Mouse (Mus musculus): ENCODE data around the gene Ppp2r5e. TPM values are rescaled to one million over a fixed set of nuclear protein-coding genes. Genes with fewer than 3 reads are reported as not detected.

Ppp2r5e gene
- polyA plus RNA-seq, 1 experiment from 2014 or later, result 6.5 TPM

GRCm38 (mm10) chr12:75528857-75529808, 66.9 kb downstream of the Ppp2r5e start:
- TF ChIP-seq CTCF (IDR thresholded peaks at IDR 0.05; ENCODE audit: low read depth) (no peak), EP300 (IDR thresholded peaks at IDR 0.05; ENCODE audit: low read depth) (peak; percentile 51; the same call in 1 of the 2 replicates)
- no peak overlapping the region for H3K9ac ChIP-seq (replicated peaks)
- no peak overlapping the region for H3K4me2 ChIP-seq (ENCODE audit: low read depth, low read length)
- no peaks in the 10 kb centered on the region for H3K27me3 ChIP-seq (ENCODE audit: insufficient read depth, low read length)
- H3K27ac ChIP-seq (ENCODE audit: low read depth), result no peak overlapping the region; the same call in 1 of the 2 replicates
- ATAC-seq (peak; percentile 47), DNase-seq (no peak)
- H3K36me3 ChIP-seq (replicated peaks; ENCODE audit: insufficient read depth, low read length), result no peaks in the 10 kb centered on the region
- H3K9me3 ChIP-seq (ENCODE audit: low read length), result no peaks in the 10 kb centered on the region
- peaks cover 18% of the 10 kb centered on the region for H3K4me1 ChIP-seq (ENCODE audit: insufficient read depth)
- no peak overlapping the region for H3K4me3 ChIP-seq (ENCODE audit: low read depth, low read length)
- WGBS (ENCODE audit: insufficient replicate concordance), result 69% methylated on average over 7 of the region's 7 CpGs

GRCm38 (mm10) chr12:75528300-75528699, 67.7 kb downstream of the Ppp2r5e start:
- no peaks in the 10 kb centered on the region for H3K36me3 ChIP-seq (replicated peaks; ENCODE audit: insufficient read depth, low read length)
- H3K9ac ChIP-seq (replicated peaks), result no peak overlapping the region
- ATAC-seq (no peak), DNase-seq (no peak)
- H3K27ac ChIP-seq (ENCODE audit: low read depth), result no peak overlapping the region
- H3K9me3 ChIP-seq (ENCODE audit: low read length), result no peaks in the 10 kb centered on the region
- H3K27me3 ChIP-seq (ENCODE audit: insufficient read depth, low read length), result no peaks in the 10 kb centered on the region
- H3K4me2 ChIP-seq (ENCODE audit: low read depth, low read length), result no peak overlapping the region
- WGBS (ENCODE audit: insufficient replicate concordance), result 96% methylated on average over 1 of the region's 1 CpGs
- TF ChIP-seq EP300 (IDR thresholded peaks at IDR 0.05; ENCODE audit: low read depth) (no peak), CTCF (IDR thresholded peaks at IDR 0.05; ENCODE audit: low read depth) (no peak)
- H3K4me1 ChIP-seq (ENCODE audit: insufficient read depth), result peaks cover 18% of the 10 kb centered on the region
- no peak overlapping the region for H3K4me3 ChIP-seq (ENCODE audit: low read depth, low read length)

- H3K27ac ChIP-seq (ENCODE audit: low read depth), result no peak overlapping the region
- H3K9ac ChIP-seq (replicated peaks), result no peak overlapping the region
- H3K9me3 ChIP-seq (ENCODE audit: low read length), result no peaks in the 10 kb centered on the region
- ATAC-seq (no peak), DNase-seq (no peak)
- TF ChIP-seq EP300 (IDR thresholded peaks at IDR 0.05; ENCODE audit: low read depth), result no peak
- WGBS (ENCODE audit: insufficient replicate concordance), result 65% methylated on average over 3 of the region's 3 CpGs
- no peaks in the 10 kb centered on the region for H3K27me3 ChIP-seq (ENCODE audit: insufficient read depth, low read length)
- no peak overlapping the region for H3K4me3 ChIP-seq (ENCODE audit: low read depth, low read length)
- no peak overlapping the region for H3K4me2 ChIP-seq (ENCODE audit: low read depth, low read length)
- H3K4me1 ChIP-seq (ENCODE audit: insufficient read depth), result peaks cover 8% of the 10 kb centered on the region; the same call in 1 of the 2 replicates
- no peaks in the 10 kb centered on the region for H3K36me3 ChIP-seq (replicated peaks; ENCODE audit: insufficient read depth, low read length)
Measured at GRCm38 (mm10) chr12:75524199-75524598, 71.8 kb downstream of the Ppp2r5e start.

- TF ChIP-seq CTCF (IDR thresholded peaks at IDR 0.05; ENCODE audit: low read depth), result no peak
- H3K36me3 ChIP-seq (replicated peaks; ENCODE audit: insufficient read depth, low read length), result no peaks in the 10 kb centered on the region
- no peaks in the 10 kb centered on the region for H3K9me3 ChIP-seq (ENCODE audit: low read length)
- H3K27ac ChIP-seq (ENCODE audit: low read depth), result 0 out of 2 replicates have a peak overlapping the region, but pooled peaks have one; percentile 22
- no peaks in the 10 kb centered on the region for H3K27me3 ChIP-seq (ENCODE audit: insufficient read depth, low read length)
- DNase-seq (no peak), ATAC-seq (no peak)
- H3K4me2 ChIP-seq (ENCODE audit: low read depth, low read length), result no peak overlapping the region
- H3K9ac ChIP-seq (replicated peaks), result no peak overlapping the region
- H3K4me3 ChIP-seq (ENCODE audit: low read depth, low read length), result no peak overlapping the region
- WGBS (ENCODE audit: insufficient replicate concordance), result 48% methylated on average over 2 of the region's 2 CpGs
- H3K4me1 ChIP-seq (ENCODE audit: insufficient read depth), result 0 out of 2 replicates have a peak, but pooled peaks cover 4% of the 10 kb centered on the region
Measured at GRCm38 (mm10) chr12:75522931-75523330, 73.1 kb downstream of the Ppp2r5e start.

GRCm38 (mm10) chr12:75522360-75522759, 73.7 kb downstream of the Ppp2r5e start:
- H3K4me3 ChIP-seq (ENCODE audit: low read depth, low read length), result no peak overlapping the region
- TF ChIP-seq CTCF (IDR thresholded peaks at IDR 0.05; ENCODE audit: low read depth) (no peak), EP300 (IDR thresholded peaks at IDR 0.05; ENCODE audit: low read depth) (no peak)
- 0 out of 2 replicates have a peak, but pooled peaks cover 4% of the 10 kb centered on the region for H3K4me1 ChIP-seq (ENCODE audit: insufficient read depth)
- no peak for ATAC-seq
- H3K4me2 ChIP-seq (ENCODE audit: low read depth, low read length), result no peak overlapping the region
- WGBS (ENCODE audit: insufficient replicate concordance), result 67% methylated on average over 2 of the region's 2 CpGs
- H3K27ac ChIP-seq (ENCODE audit: low read depth), result no peak overlapping the region
- no peak for DNase-seq
- H3K9ac ChIP-seq (replicated peaks), result no peak overlapping the region
- H3K9me3 ChIP-seq (ENCODE audit: low read length), result no peaks in the 10 kb centered on the region
- H3K36me3 ChIP-seq (replicated peaks; ENCODE audit: insufficient read depth, low read length), result no peaks in the 10 kb centered on the region
- H3K27me3 ChIP-seq (ENCODE audit: insufficient read depth, low read length), result no peaks in the 10 kb centered on the region

GRCm38 (mm10) chr12:75520395-75520794, 75.7 kb downstream of the Ppp2r5e start:
- ATAC-seq (no peak), DNase-seq (no peak)
- H3K4me1 ChIP-seq (ENCODE audit: insufficient read depth), result 0 out of 2 replicates have a peak, but pooled peaks cover 4% of the 10 kb centered on the region
- no peak overlapping the region for H3K4me3 ChIP-seq (ENCODE audit: low read depth, low read length)
- TF ChIP-seq EP300 (IDR thresholded peaks at IDR 0.05; ENCODE audit: low read depth), result no peak
- no peak for TF ChIP-seq CTCF (IDR thresholded peaks at IDR 0.05; ENCODE audit: low read depth)
- no peak overlapping the region for H3K9ac ChIP-seq (replicated peaks)
- no peak overlapping the region for H3K4me2 ChIP-seq (ENCODE audit: low read depth, low read length)
- no peak overlapping the region for H3K27ac ChIP-seq (ENCODE audit: low read depth)
- H3K27me3 ChIP-seq (ENCODE audit: insufficient read depth, low read length), result no peaks in the 10 kb centered on the region
- no peaks in the 10 kb centered on the region for H3K9me3 ChIP-seq (ENCODE audit: low read length)
- no peaks in the 10 kb centered on the region for H3K36me3 ChIP-seq (replicated peaks; ENCODE audit: insufficient read depth, low read length)
- 77% methylated on average over 3 of the region's 3 CpGs for WGBS (ENCODE audit: insufficient replicate concordance)
